Mouse (Mus musculus) liver, adult 2 months (tissue): Measurements from ENCODE around the gene Dydc1. TPM values are rescaled to one million over a fixed set of nuclear protein-coding genes. Genes with fewer than 3 reads are reported as not detected.

Experiments used
- DNase-seq: peaks from one replicate; pipeline ENCODE4 v3.0.0-alpha.2; 2011; ENCODE audit warnings: low read depth, low spot score; ENCODE audit errors: extremely low read depth
- H3K27ac ChIP-seq: fragments of 200-500 bp; replicated peaks from 2 replicates; pipeline ENCODE4 v1.5.1; 2012; ENCODE audit warnings: low read depth, mild to moderate bottlenecking, control low read depth, inconsistent platforms, low read length; ENCODE audit not compliant: insufficient read depth
- H3K27me3 ChIP-seq: fragments of 200-500 bp; 2 replicates; pipeline ENCODE4 v1.6.1; 2012; ENCODE audit warnings: mild to moderate bottlenecking, moderate library complexity, low read length, inconsistent platforms; ENCODE audit not compliant: control insufficient read depth, insufficient read depth
- H3K36me3 ChIP-seq: fragments of 200-500 bp; 2 replicates; pipeline ENCODE4 v1.6.1; 2012; ENCODE audit warnings: low read length, inconsistent platforms; ENCODE audit not compliant: control insufficient read depth, insufficient read depth
- H3K4me1 ChIP-seq: fragments of 200-500 bp; 2 replicates; pipeline ENCODE4 v1.6.1; 2011; ENCODE audit warnings: low read length; ENCODE audit not compliant: control insufficient read depth, insufficient read depth
- H3K4me3 ChIP-seq: fragments of 200-500 bp; 2 replicates; pipeline ENCODE4 v1.5.1; 2011; ENCODE audit warnings: low read depth, mild to moderate bottlenecking, control low read depth, low read length, moderate library complexity; ENCODE audit not compliant: insufficient read depth
- H3K79me2 ChIP-seq: fragments of 200-500 bp; 2 replicates; pipeline ENCODE4 v1.6.1; 2012; ENCODE audit warnings: inconsistent platforms, mild to moderate bottlenecking, low read length, moderate library complexity; ENCODE audit not compliant: control insufficient read depth, insufficient read depth
- H3K9ac ChIP-seq: fragments of 200-500 bp; 2 replicates; pipeline ENCODE4 v1.6.1; 2012; ENCODE audit warnings: low read depth, mild to moderate bottlenecking, control low read depth, inconsistent platforms, low read length
- CTCF ChIP-seq: fragments of 200-500 bp; IDR thresholded peaks from 2 replicates; pipeline ENCODE4 v1.5.1; 2011; ENCODE audit warnings: low read depth, low read length, control low read depth
- POLR2A ChIP-seq: fragments of 200-500 bp; IDR thresholded peaks from 2 replicates; pipeline ENCODE4 v1.6.1; 2011; ENCODE audit warnings: low read length, control low read depth; ENCODE audit not compliant: insufficient read depth; ENCODE audit errors: extremely low read depth
- WGBS: fragments of 180-500 bp; shearing (Covaris S2); methylation state at CpG from one replicate; pipeline ENCODE4 v1.1.7; 2018; 5-methylcytosine and 5-hydroxymethylcytosine counted together
- polyA plus RNA-seq: library from polyadenylated mRNA; depleted of rRNA; stranded (reverse); fragments of >200 nt; gene quantifications from 2 replicates; pipeline ENCODE4 v1.2.3, GENCODE M21; 2012
- total RNA-seq: library from RNA; depleted of rRNA; stranded (reverse); fragments of >200 nt; gene quantifications from 2 replicates; pipeline ENCODE4 v1.2.3, GENCODE M21; 2014

Dydc1 gene
- total and polyA plus RNA-seq, 2 experiments: not detected

- H3K4me3 ChIP-seq: no peak overlapping the region
- H3K4me1 ChIP-seq: no peaks in the 10 kb centered on the region
- WGBS: 91% methylated on average over 1 of the region's 1 CpGs
- H3K36me3 ChIP-seq: no peaks in the 10 kb centered on the region
- DNase-seq: no peak
- H3K27me3 ChIP-seq: no peaks in the 10 kb centered on the region
- H3K9ac ChIP-seq: no peak overlapping the region
- no peak for TF ChIP-seq POLR2A
- peak; percentile 63; the same call in 1 of the 2 replicates for TF ChIP-seq CTCF
- H3K79me2 ChIP-seq: no peaks in the 10 kb centered on the region
- no peak overlapping the region for H3K27ac ChIP-seq
Observed at GRCm38 (mm10) chr14:41087509-41087908, 14.8 kb downstream of the Dydc1 start.

- Histone ChIP-seq H3K36me3 (no peaks in the 10 kb centered on the region), H3K9ac (no peak overlapping the region), H3K4me1 (peaks cover 5% of the 10 kb centered on the region; the same call in 1 of the 2 replicates), H3K27me3 (no peaks in the 10 kb centered on the region), H3K79me2 (no peaks in the 10 kb centered on the region), H3K4me3 (no peak overlapping the region), H3K27ac (no peak overlapping the region)
- peak; percentile 48 for DNase-seq
- no peak; the same call in 1 of the 2 replicates for TF ChIP-seq CTCF
- TF ChIP-seq POLR2A: no peak
- 49% methylated on average over 8 of the region's 8 CpGs for whole genome bisulfite sequencing
Observed at GRCm38 (mm10) chr14:41090777-41091176, 18.1 kb downstream of the Dydc1 start.

- 14% methylated on average over 1 of the region's 1 CpGs for WGBS
- peak; percentile 72 for DNase-seq
- H3K79me2 ChIP-seq: no peaks in the 10 kb centered on the region
- H3K4me1 ChIP-seq: peaks cover 15% of the 10 kb centered on the region; the same call in 1 of the 2 replicates
- TF ChIP-seq POLR2A (no peak), CTCF (peak; percentile 79)
- H3K9ac ChIP-seq: no peak overlapping the region
- no peak overlapping the region for H3K27ac ChIP-seq
- H3K27me3 ChIP-seq: no peaks in the 10 kb centered on the region
- no peak overlapping the region for H3K4me3 ChIP-seq
- H3K36me3 ChIP-seq: no peaks in the 10 kb centered on the region
Observed at GRCm38 (mm10) chr14:41094114-41094513, 21.4 kb downstream of the Dydc1 start.

- Histone ChIP-seq H3K36me3 (no peaks in the 10 kb centered on the region), H3K9ac (no peak overlapping the region), H3K79me2 (no peaks in the 10 kb centered on the region), H3K4me3 (no peak overlapping the region), H3K27me3 (no peaks in the 10 kb centered on the region), H3K4me1 (peaks cover 28% of the 10 kb centered on the region), H3K27ac (peak overlapping the region; percentile 66)
- 26% methylated on average over 3 of the region's 3 CpGs for WGBS
- peak; percentile 95 for DNase-seq
- TF ChIP-seq CTCF (no peak), POLR2A (no peak)
Observed at GRCm38 (mm10) chr14:41096296-41096860, 23.7 kb downstream of the Dydc1 start.

- H3K4me1 ChIP-seq: peaks cover 34% of the 10 kb centered on the region
- DNase-seq: peak; percentile 39
- TF ChIP-seq POLR2A: no peak
- no peak for TF ChIP-seq CTCF
- no peak overlapping the region for H3K9ac ChIP-seq
- H3K4me3 ChIP-seq: no peak overlapping the region
- WGBS: 90% methylated on average over 1 of the region's 1 CpGs
- no peaks in the 10 kb centered on the region for H3K79me2 ChIP-seq
- peak overlapping the region; percentile 47 for H3K27ac ChIP-seq
- H3K27me3 ChIP-seq: no peaks in the 10 kb centered on the region
- no peaks in the 10 kb centered on the region for H3K36me3 ChIP-seq
Observed at GRCm38 (mm10) chr14:41098726-41099125, 26.0 kb downstream of the Dydc1 start.

GRCm38 (mm10) chr14:41100712-41101111, 28.0 kb downstream of the Dydc1 start:
- Histone ChIP-seq H3K4me1 (peaks cover 30% of the 10 kb centered on the region), H3K36me3 (peaks cover 3% of the 10 kb centered on the region; the same call in 1 of the 2 replicates), H3K9ac (no peak overlapping the region), H3K27me3 (no peaks in the 10 kb centered on the region), H3K4me3 (no peak overlapping the region), H3K79me2 (peaks cover 3% of the 10 kb centered on the region; the same call in 1 of the 2 replicates), H3K27ac (peak overlapping the region; percentile 97; the same call in 1 of the 2 replicates)
- WGBS: 18% methylated on average over 3 of the region's 3 CpGs
- TF ChIP-seq CTCF (no peak), POLR2A (no peak)
- DNase-seq: peak; percentile 99
